Mouse (Mus musculus): ENCODE data around the gene Zfp846.

DNA sequence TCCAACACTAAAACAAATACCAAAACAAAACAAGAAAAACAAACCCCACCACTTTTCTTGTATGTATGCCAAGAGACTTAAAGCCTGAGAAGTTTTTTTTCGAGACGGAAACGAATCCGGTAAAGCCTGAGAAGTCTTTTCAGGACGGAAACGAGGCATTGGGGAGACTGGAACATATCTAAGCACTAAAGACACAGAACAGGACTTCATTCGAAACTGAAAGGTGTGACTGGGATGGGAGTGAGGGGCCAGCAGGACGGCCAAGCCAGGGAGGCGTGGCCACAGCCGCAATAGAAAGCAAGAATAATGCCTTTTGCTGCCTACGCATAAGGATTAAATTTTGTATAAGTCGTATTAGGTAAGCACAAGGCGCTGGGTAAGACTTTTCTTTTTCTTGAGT lies 62.7 kb downstream of the Zfp846 start:
- no peak for TF ChIP-seq CTCF (IDR thresholded peaks at IDR 0.05; ENCODE audit: low read depth)
- no peak for TF ChIP-seq EP300 (IDR thresholded peaks at IDR 0.05; ENCODE audit: low read depth)

Data from liver, embryonic 14.5 days (tissue).